Mouse (Mus musculus): Measurements from ENCODE around the gene Epb41l4b. TPM values are rescaled to one million over a fixed set of nuclear protein-coding genes. Genes with fewer than 3 reads are reported as not detected.

Epb41l4b gene
- polyA plus RNA-seq, 1 experiment from 2014 or later, result 1.9 TPM

DNA sequence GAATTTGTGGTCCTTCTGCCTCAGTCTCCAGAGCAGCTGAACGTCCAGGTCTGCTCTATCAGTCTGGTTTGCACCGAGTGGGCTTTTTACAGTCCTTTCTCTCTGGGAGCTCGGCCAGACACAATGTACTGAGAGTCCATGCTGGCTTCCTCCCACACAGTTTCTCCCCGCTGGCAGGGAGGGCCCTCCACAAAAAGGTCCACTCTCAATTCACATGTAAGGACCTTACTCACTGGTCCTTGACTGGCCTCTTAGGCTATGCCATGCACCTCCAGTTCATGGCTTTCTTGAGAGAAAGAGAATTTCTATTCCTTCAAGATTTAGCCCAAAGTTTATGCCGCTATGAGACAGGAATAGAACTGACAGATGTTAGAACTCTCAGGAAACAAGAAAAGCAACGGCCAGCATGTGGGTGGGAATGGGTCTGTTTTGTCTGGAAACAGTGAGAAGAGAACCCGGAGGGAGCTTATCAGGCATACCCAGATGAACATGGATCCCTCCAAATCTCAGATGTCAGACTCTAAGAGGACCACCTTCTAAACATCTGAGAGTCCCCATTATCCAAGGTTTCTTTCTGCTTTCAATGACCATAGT lies 177.6 kb downstream of the Epb41l4b start:
- no peaks in the 10 kb centered on the region for H3K27me3 ChIP-seq (replicated peaks)
- H3K9ac ChIP-seq, result no peak overlapping the region
- H3K4me1 ChIP-seq, result no peaks in the 10 kb centered on the region
- H3K27ac ChIP-seq, result no peak overlapping the region
- WGBS, result 76% methylated on average over 7 of the region's 7 CpGs
- no peak for ATAC-seq (ENCODE audit: low FRiP score, low read depth)
- H3K36me3 ChIP-seq, result 0 out of 2 replicates have a peak, but pooled peaks cover 6% of the 10 kb centered on the region
- no peak overlapping the region for H3K4me2 ChIP-seq (replicated peaks)
- no peaks in the 10 kb centered on the region for H3K9me3 ChIP-seq
- H3K4me3 ChIP-seq, result no peak overlapping the region

GRCm38 (mm10) chr4:56963687-56964086 lies 179.6 kb downstream of the Epb41l4b start:
- Histone ChIP-seq H3K9me3 (no peaks in the 10 kb centered on the region), H3K4me1 (no peaks in the 10 kb centered on the region), H3K4me3 (no peak overlapping the region), H3K27ac (no peak overlapping the region), H3K9ac (no peak overlapping the region), H3K4me2 (replicated peaks) (no peak overlapping the region), H3K36me3 (0 out of 2 replicates have a peak, but pooled peaks cover 6% of the 10 kb centered on the region), H3K27me3 (replicated peaks) (no peaks in the 10 kb centered on the region)
- WGBS, result 91% methylated on average over 6 of the region's 6 CpGs
- ATAC-seq (ENCODE audit: low FRiP score, low read depth), result no peak

DNA sequence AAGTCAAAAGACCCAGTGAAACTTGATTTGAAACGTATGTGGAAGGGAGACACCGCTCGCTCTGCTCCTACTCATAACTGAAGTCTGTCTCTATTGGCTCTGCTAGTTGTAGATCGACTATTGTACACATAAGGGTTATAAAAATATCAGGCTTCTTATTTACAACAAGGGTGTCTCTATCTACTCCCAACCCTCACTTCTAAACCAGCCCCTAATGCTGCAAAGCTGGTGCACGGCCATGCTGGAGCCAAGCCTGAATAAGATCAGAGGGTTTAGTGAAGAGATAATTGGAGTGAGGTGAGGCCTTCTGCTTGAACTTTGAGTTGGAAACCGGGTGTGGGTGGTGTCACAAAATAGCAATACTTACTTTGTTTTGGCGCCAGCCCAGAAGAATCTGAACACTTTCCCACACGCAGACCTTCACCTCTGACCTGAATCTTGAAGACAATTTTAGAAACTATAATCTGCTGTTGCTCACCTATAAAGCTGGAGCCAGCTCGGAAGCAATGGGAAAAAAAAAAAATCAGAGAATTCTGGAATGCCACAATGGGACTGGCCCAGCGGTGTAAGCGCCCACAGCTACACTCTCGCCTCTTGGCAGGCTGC lies 181.8 kb downstream of the Epb41l4b start:
- Histone ChIP-seq H3K9me3 (no peaks in the 10 kb centered on the region), H3K27me3 (replicated peaks) (no peaks in the 10 kb centered on the region), H3K4me2 (replicated peaks) (no peak overlapping the region), H3K4me1 (no peaks in the 10 kb centered on the region), H3K9ac (no peak overlapping the region), H3K4me3 (no peak overlapping the region), H3K27ac (no peak overlapping the region), H3K36me3 (no peaks in the 10 kb centered on the region)
- 90% methylated on average over 12 of the region's 12 CpGs for WGBS
- no peak for ATAC-seq (ENCODE audit: low FRiP score, low read depth)

- Histone ChIP-seq H3K9me3 (no peaks in the 10 kb centered on the region), H3K4me3 (no peak overlapping the region), H3K4me1 (no peaks in the 10 kb centered on the region), H3K36me3 (no peaks in the 10 kb centered on the region), H3K27ac (no peak overlapping the region), H3K9ac (no peak overlapping the region), H3K27me3 (replicated peaks) (no peaks in the 10 kb centered on the region), H3K4me2 (replicated peaks) (no peak overlapping the region)
- 62% methylated on average over 9 of the region's 9 CpGs for WGBS
- ATAC-seq (ENCODE audit: low FRiP score, low read depth), result no peak
These were observed 185.7 kb downstream of the Epb41l4b start for GRCm38 (mm10) chr4:56957518-56957917.

- WGBS, result 60% methylated on average over 6 of the region's 6 CpGs
- ATAC-seq (ENCODE audit: low FRiP score, low read depth), result no peak
These were observed 190.0 kb downstream of the Epb41l4b start for GRCm38 (mm10) chr4:56953235-56953634.

DNA sequence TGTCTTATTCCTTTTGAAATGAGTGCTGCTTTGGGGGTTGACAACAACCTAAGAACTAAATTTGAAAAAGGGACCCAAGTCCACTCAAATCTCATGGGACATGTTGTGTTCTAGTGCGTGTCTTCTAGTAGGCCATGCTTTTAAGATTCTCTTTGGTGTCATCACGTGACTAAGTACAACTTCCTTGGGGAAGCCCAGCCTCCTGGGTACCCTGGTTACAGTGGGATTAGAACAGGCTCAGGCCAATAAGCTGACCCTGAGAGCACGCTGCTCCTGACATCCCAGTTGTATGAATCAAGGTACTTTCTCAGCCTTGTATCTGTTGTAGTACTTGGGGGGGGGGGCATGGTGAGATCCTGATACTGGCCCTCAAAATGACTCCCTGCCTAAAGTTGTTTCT lies 191.5 kb downstream of the Epb41l4b start:
- no peak overlapping the region for H3K4me2 ChIP-seq (replicated peaks)
- no peak overlapping the region for H3K9ac ChIP-seq
- H3K27ac ChIP-seq, result no peak overlapping the region
- ATAC-seq (ENCODE audit: low FRiP score, low read depth), result no peak
- H3K27me3 ChIP-seq (replicated peaks), result no peaks in the 10 kb centered on the region
- H3K4me1 ChIP-seq, result 0 out of 2 replicates have a peak, but pooled peaks cover 1% of the 10 kb centered on the region
- H3K36me3 ChIP-seq, result no peaks in the 10 kb centered on the region
- WGBS, result 84% methylated on average over 3 of the region's 3 CpGs
- no peak overlapping the region for H3K4me3 ChIP-seq
- H3K9me3 ChIP-seq, result no peaks in the 10 kb centered on the region

More at GRCm38 (mm10) chr4:56953235-56953634, 190.0 kb downstream of the Epb41l4b start:
- H3K4me1 ChIP-seq, result no peaks in the 10 kb centered on the region
- H3K4me3 ChIP-seq, result no peak overlapping the region
- no peaks in the 10 kb centered on the region for H3K36me3 ChIP-seq
- H3K4me2 ChIP-seq (replicated peaks), result no peak overlapping the region
- no peak overlapping the region for H3K27ac ChIP-seq
- H3K9ac ChIP-seq, result no peak overlapping the region
- H3K9me3 ChIP-seq, result no peaks in the 10 kb centered on the region
- H3K27me3 ChIP-seq (replicated peaks), result no peaks in the 10 kb centered on the region

- 79% methylated on average over 6 of the region's 6 CpGs for WGBS
- Histone ChIP-seq H3K4me3 (no peak overlapping the region), H3K27me3 (replicated peaks) (no peaks in the 10 kb centered on the region), H3K27ac (no peak overlapping the region), H3K36me3 (no peaks in the 10 kb centered on the region), H3K9me3 (no peaks in the 10 kb centered on the region), H3K9ac (no peak overlapping the region), H3K4me1 (peaks cover 16% of the 10 kb centered on the region), H3K4me2 (replicated peaks) (no peak overlapping the region)
- ATAC-seq (ENCODE audit: low FRiP score, low read depth), result no peak
These were observed 193.7 kb downstream of the Epb41l4b start for GRCm38 (mm10) chr4:56949494-56949893.

DNA sequence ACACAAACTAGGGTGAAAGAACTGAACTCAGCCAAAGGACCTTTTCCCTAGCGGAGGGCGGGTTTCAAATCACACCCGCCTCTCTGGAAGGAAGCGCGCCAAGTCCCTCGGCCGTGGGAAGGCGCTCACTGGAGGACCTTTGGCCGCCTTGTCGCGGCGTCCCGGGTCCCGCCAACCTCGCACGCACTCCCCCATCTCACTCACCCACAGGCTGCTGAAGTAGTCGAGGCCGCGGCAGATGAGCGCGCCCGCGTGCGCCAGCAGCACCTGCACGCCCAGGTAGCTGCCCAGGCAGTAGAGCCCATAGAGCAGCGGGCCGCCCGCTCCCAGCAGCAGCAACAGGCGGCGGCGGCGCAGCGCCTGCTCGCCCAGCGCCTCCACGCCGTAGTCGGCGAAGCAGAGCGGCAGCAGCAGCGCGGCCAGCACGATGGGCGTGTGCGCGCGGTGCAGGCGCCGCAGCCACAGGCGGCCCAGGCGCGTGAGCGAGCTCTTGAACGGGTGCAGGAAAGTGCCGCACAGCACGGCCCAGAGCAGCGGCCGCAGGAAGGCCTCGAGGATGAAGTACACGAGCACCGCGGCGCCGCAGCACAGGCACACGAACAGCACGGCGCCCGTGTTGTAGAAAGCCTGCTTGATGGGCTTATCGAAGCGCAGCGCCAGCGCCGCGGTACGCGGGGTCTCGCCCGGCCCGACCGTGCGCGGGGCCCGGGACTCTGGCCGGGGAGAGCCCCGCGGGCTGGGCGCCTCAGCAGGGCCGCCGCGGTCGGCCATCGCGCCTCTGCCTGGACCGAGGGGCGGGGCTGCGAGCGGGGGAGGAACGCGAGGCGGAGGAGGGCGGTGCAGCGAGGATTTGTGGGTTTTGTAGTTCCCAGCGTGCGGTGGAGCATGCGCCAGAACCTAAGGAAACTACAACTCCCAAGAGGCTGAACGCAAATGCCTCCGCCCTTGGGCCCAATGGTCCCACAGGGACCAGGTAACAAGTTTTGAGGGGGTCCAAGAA lies 196.3 kb downstream of the Epb41l4b start, which contains the start of gene Tmem245:
Tmem245 (minus strand) TSS at position 797 of the 1,000 bp plus-strand sequence.
- no peaks in the 10 kb centered on the region for H3K36me3 ChIP-seq
- H3K27ac ChIP-seq, result peak within 1 kb of the TSS; percentile 77
- peaks cover 25% of the 10 kb centered on the region for H3K4me1 ChIP-seq
- H3K4me2 ChIP-seq (replicated peaks), result peak within 1 kb of the TSS; percentile 96
- peak within 1 kb of the TSS; percentile 86 for H3K4me3 ChIP-seq
- H3K9me3 ChIP-seq, result no peaks in the 10 kb centered on the region
- no peaks in the 10 kb centered on the region for H3K27me3 ChIP-seq (replicated peaks)
- peak within 1 kb of the TSS; percentile 83 for H3K9ac ChIP-seq
- ATAC-seq (ENCODE audit: low FRiP score, low read depth), result peak; percentile 98
- WGBS, result under 1% methylated on average over 107 of the region's 107 CpGs

- H3K9ac ChIP-seq, result peak overlapping the region; percentile 83
- H3K27me3 ChIP-seq (replicated peaks), result no peaks in the 10 kb centered on the region
- H3K4me1 ChIP-seq, result peaks cover 25% of the 10 kb centered on the region
- H3K9me3 ChIP-seq, result no peaks in the 10 kb centered on the region
- H3K36me3 ChIP-seq, result no peaks in the 10 kb centered on the region
- H3K27ac ChIP-seq, result no peak overlapping the region
- peak overlapping the region; percentile 86 for H3K4me3 ChIP-seq
- H3K4me2 ChIP-seq (replicated peaks), result peak overlapping the region; percentile 96
- ATAC-seq (ENCODE audit: low FRiP score, low read depth), result no peak
- WGBS, result 1% methylated on average over 14 of the region's 14 CpGs
These were observed 197.1 kb downstream of the Epb41l4b start for GRCm38 (mm10) chr4:56946180-56946579.

- Histone ChIP-seq H3K4me3 (no peak overlapping the region), H3K27ac (no peak overlapping the region), H3K4me1 (peaks cover 25% of the 10 kb centered on the region), H3K36me3 (no peaks in the 10 kb centered on the region), H3K27me3 (replicated peaks) (no peaks in the 10 kb centered on the region), H3K9ac (no peak overlapping the region), H3K9me3 (no peaks in the 10 kb centered on the region), H3K4me2 (replicated peaks) (no peak overlapping the region)
- ATAC-seq (ENCODE audit: low FRiP score, low read depth), result no peak
- WGBS, result 65% methylated on average over 4 of the region's 4 CpGs
These were observed 199.0 kb downstream of the Epb41l4b start for GRCm38 (mm10) chr4:56944286-56944685.

- Histone ChIP-seq H3K27me3 (replicated peaks) (no peaks in the 10 kb centered on the region), H3K4me2 (replicated peaks) (no peak overlapping the region), H3K9me3 (no peaks in the 10 kb centered on the region), H3K36me3 (no peaks in the 10 kb centered on the region), H3K27ac (no peak overlapping the region), H3K4me3 (no peak overlapping the region), H3K4me1 (peaks cover 25% of the 10 kb centered on the region), H3K9ac (no peak overlapping the region)
- ATAC-seq (ENCODE audit: low FRiP score, low read depth), result no peak
- 54% methylated on average over 1 of the region's 1 CpGs for WGBS
These were observed 200.0 kb downstream of the Epb41l4b start for GRCm38 (mm10) chr4:56943258-56943657.

DNA sequence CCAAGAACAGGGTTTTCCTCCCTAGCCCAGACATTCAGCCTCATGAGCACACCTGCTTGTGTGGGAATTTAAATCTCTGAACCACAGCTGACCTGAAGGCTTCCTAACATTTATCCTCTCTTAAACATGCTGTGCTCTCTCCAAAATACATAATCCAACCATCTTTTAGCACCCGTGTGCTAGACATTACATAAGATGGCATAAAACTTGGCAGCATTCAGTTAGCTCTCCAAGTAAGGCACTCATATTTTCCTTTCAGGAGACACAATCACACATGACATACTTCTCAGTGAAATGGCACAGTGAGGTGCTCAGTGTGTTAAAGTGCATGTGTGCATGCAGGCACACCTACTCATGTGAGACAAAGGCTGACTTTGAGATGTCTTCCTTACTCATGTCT lies 200.7 kb downstream of the Epb41l4b start:
- Histone ChIP-seq H3K9ac (no peak overlapping the region), H3K4me1 (peaks cover 25% of the 10 kb centered on the region), H3K4me2 (replicated peaks) (no peak overlapping the region), H3K36me3 (no peaks in the 10 kb centered on the region), H3K27ac (no peak overlapping the region), H3K27me3 (replicated peaks) (no peaks in the 10 kb centered on the region), H3K9me3 (no peaks in the 10 kb centered on the region), H3K4me3 (no peak overlapping the region)
- WGBS, result 87% methylated on average over 1 of the region's 1 CpGs
- no peak for ATAC-seq (ENCODE audit: low FRiP score, low read depth)
